Mouse (Mus musculus) lung, postnatal 0 days (tissue): ENCODE measurements around the gene Steap2.

ENCODE experiments used
- CTCF ChIP-seq: IDR thresholded peaks from 2 replicates; pipeline ENCODE4 v1.5.1; 2016; ENCODE audit warnings: antibody characterized with exemption, mild to moderate bottlenecking
- EP300 ChIP-seq: IDR thresholded peaks from 2 replicates; pipeline ENCODE4 v1.6.1; 2016; ENCODE audit warnings: antibody characterized with exemption, mild to moderate bottlenecking, control low read depth

DNA sequence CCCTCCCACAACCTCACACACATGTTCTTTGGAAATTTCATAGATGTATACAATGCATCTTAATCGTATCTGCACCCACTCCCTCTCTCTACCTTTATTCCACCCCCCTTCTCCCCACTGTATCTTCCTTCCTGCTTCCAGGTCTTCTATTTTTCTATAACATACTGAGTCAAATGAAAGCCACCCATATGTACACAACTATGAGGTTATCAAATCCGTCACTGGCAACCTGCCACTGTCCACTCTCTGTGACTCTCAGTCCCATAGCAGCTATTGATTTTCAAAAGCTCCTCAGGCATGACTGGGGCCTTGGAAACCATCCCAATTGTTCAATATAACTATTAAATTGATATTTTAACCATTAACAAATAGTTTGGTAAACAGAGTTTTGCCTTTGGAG is 36.4 kb downstream of the Steap2 start:
- TF ChIP-seq EP300 (no peak), CTCF (no peak)
